Mouse (Mus musculus) midbrain, embryonic 16.5 days (tissue): ENCODE data around the gene Polr3b. TPM values are rescaled to one million over a fixed set of nuclear protein-coding genes. Genes with fewer than 3 reads are reported as not detected.

ENCODE experiments used
- ATAC-seq: fragments of 200-750 bp; cut with Nextera tagmentation; 2 replicates; pipeline ENCODE4 v1.8.0; 2017; ENCODE audit warnings: moderate TSS enrichment
- H3K27ac ChIP-seq: fragments of 300-500 bp; sonication (generic); 2 replicates; pipeline ENCODE4 v1.5.1; 2014; ENCODE audit warnings: mild to moderate bottlenecking, low read length, mixed read lengths
- H3K27me3 ChIP-seq: fragments of 300-500 bp; sonication (generic); 2 replicates; pipeline ENCODE4 v1.6.1; 2014; ENCODE audit warnings: low read depth, low read length, mixed read lengths; ENCODE audit not compliant: control insufficient read depth, insufficient read depth
- H3K36me3 ChIP-seq: fragments of 300-500 bp; sonication (generic); 2 replicates; pipeline ENCODE4 v1.6.1; 2014; ENCODE audit warnings: mild to moderate bottlenecking, low read length, moderate library complexity, mixed read lengths; ENCODE audit not compliant: control insufficient read depth, insufficient read depth
- H3K4me1 ChIP-seq: fragments of 300-500 bp; sonication (generic); 2 replicates; pipeline ENCODE4 v1.6.1; 2014; ENCODE audit warnings: mild to moderate bottlenecking, low read length, mixed read lengths; ENCODE audit not compliant: control insufficient read depth, insufficient read depth
- H3K4me2 ChIP-seq: fragments of 300-500 bp; sonication (generic); 2 replicates; pipeline ENCODE4 v1.6.1; 2014; ENCODE audit warnings: mild to moderate bottlenecking, low read length, mixed read lengths
- H3K4me3 ChIP-seq: fragments of 300-500 bp; sonication (generic); 2 replicates; pipeline ENCODE4 v1.5.1; 2014; ENCODE audit warnings: low read depth, mild to moderate bottlenecking, low read length, moderate library complexity, mixed read lengths
- H3K9ac ChIP-seq: fragments of 300-500 bp; sonication (generic); 2 replicates; pipeline ENCODE4 v1.6.1; 2014; ENCODE audit warnings: low read depth, low read length, mixed read lengths
- H3K9me3 ChIP-seq: fragments of 300-500 bp; sonication (generic); replicated peaks from 2 replicates; pipeline ENCODE4 v1.6.1; 2014; ENCODE audit warnings: mild to moderate bottlenecking, low read length, mixed read lengths; ENCODE audit not compliant: control insufficient read depth, poor library complexity, severe bottlenecking
- WGBS: fragments of 180-500 bp; shearing (Covaris S2); extraction: QIAGEN DNeasy Blood & Tissue Kit; methylation state at CpG from one replicate; pipeline ENCODE4 v1.1.7; 2014; 5-methylcytosine and 5-hydroxymethylcytosine counted together
- polyA plus RNA-seq: library from polyadenylated mRNA; unstranded; fragments of >200 nt; fragmentation: Nextera tagmentation; extraction: Ambion mirVana; gene quantifications from 2 replicates; pipeline ENCODE4 v1.2.1, GENCODE M21; 2015

The Polr3b gene
- polyA plus RNA-seq, 1 experiment from 2014 or later, result 13.9 TPM

DNA sequence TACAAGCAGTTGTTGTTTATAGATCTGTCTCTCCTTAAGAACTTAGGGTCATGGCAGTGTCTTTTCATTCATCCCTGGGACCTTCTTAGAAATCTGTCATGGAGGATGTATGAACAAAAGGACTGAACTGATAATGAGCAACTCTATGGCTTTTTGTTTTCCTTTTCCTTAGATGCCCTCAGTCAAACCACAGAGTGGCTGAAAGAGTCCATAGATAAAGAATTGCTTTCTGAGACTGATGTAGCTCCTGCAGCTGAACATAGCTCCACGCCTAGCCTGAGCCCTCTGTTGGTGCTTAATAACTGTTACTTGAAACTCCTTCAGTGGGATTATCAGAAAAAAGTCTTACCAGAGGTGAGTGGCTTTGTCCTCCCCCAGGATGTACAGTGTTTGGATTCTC, 17.8 kb upstream of the Polr3b start:
- WGBS, result 51% methylated on average over 1 of the region's 1 CpGs
- H3K4me1 ChIP-seq, result no peaks in the 10 kb centered on the region
- peaks cover 4% of the 10 kb centered on the region; the same call in 1 of the 2 replicates for H3K36me3 ChIP-seq
- no peak for ATAC-seq
- H3K9ac ChIP-seq, result no peak overlapping the region
- H3K27me3 ChIP-seq, result no peaks in the 10 kb centered on the region
- no peak overlapping the region for H3K27ac ChIP-seq
- H3K4me2 ChIP-seq, result no peak overlapping the region
- no peaks in the 10 kb centered on the region for H3K9me3 ChIP-seq
- no peak overlapping the region for H3K4me3 ChIP-seq

DNA sequence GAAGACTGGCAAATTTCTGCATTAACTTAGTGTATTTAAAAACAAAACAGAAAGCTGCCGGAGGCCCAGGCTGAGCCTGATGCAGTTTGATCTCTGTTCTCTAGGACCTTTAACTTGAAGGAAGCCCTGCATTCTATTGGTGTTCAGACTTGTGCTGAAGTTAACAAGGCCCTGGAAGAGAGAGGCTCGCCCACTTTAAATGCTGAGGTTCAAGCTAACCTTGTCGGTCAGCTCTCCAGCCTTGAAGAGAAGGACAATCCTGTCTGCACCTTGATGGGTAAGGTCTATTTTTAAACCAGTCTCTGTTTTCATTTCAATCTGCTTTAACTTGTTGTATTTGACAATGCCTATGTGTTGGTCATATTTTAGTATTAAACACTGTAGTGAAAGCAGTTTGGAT, 13.7 kb upstream of the Polr3b start:
- WGBS, result 92% methylated on average over 3 of the region's 3 CpGs
- no peaks in the 10 kb centered on the region for H3K27me3 ChIP-seq
- H3K4me2 ChIP-seq, result no peak overlapping the region
- H3K9me3 ChIP-seq, result no peaks in the 10 kb centered on the region
- H3K4me1 ChIP-seq, result no peaks in the 10 kb centered on the region
- no peak overlapping the region for H3K9ac ChIP-seq
- H3K4me3 ChIP-seq, result no peak overlapping the region
- no peak overlapping the region for H3K27ac ChIP-seq
- H3K36me3 ChIP-seq, result peaks cover 4% of the 10 kb centered on the region; the same call in 1 of the 2 replicates
- ATAC-seq, result no peak

DNA sequence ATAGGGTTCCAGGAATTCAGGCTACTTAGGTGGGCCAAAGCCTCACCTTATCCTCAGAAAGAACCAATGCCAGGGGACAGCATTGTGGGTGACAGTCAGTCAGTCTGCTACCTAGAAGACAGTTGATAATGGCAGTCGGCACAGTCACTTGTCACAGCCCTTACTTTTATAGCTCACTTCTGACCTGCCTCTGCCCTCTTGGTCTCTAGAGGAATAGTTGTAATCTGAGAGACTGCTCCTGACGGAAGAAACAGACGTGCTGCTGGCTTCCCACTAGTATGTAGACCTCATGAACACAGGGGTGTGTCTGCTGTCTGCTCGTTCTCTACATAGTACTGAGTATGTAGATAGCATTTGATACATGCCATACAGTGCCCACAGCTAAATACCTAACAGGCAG, 11.8 kb upstream of the Polr3b start:
- Histone ChIP-seq H3K36me3 (peaks cover 4% of the 10 kb centered on the region; the same call in 1 of the 2 replicates), H3K4me1 (no peaks in the 10 kb centered on the region), H3K27ac (no peak overlapping the region), H3K9ac (no peak overlapping the region), H3K4me2 (no peak overlapping the region), H3K4me3 (no peak overlapping the region), H3K9me3 (no peaks in the 10 kb centered on the region), H3K27me3 (no peaks in the 10 kb centered on the region)
- no peak for ATAC-seq
- 86% methylated on average over 4 of the region's 4 CpGs for WGBS

DNA sequence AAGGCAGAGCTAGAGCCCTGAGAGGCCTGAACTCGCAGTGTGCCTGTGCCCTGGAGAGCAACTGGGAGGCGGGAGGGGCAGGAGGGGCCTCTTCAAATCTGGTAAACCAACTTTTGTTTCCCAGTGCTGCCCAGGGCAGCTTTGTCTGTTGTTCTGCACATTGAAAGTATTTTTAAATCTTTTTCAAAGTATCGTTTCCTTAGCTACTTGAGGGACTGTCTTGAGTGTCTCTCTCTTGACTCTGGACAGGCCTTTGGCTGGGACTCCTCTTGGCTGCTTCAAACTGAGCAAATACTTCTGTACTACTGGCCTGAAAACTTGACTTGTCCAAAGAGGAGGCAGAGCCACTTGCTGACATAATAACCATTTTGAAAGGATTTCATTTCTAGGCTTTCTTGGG, 11.3 kb upstream of the Polr3b start:
- Histone ChIP-seq H3K9me3 (no peaks in the 10 kb centered on the region), H3K27ac (no peak overlapping the region), H3K9ac (no peak overlapping the region), H3K4me2 (no peak overlapping the region), H3K4me1 (no peaks in the 10 kb centered on the region), H3K36me3 (peaks cover 4% of the 10 kb centered on the region; the same call in 1 of the 2 replicates), H3K4me3 (no peak overlapping the region), H3K27me3 (no peaks in the 10 kb centered on the region)
- ATAC-seq, result no peak
- 72% methylated on average over 3 of the region's 3 CpGs for WGBS

DNA sequence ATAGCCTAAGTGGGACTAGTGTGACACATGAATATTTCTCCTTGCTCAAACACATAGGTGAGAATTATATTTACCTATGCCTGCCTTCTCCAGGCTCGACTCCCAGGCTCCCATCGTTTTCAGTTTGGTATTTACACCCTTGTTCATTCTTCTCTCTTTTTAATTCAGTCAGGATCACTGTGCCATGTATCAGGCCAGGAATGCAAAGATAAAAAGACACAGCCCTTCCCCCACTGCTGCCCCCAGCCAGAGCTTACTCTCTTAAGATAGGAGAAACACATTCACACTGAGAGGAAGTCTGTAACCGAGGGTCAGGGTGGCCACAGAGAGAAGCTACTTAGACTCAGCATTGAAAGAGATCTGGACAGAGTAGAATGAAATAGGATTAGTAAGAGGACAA, 10.4 kb upstream of the Polr3b start:
- Histone ChIP-seq H3K27me3 (no peaks in the 10 kb centered on the region), H3K4me1 (no peaks in the 10 kb centered on the region), H3K4me2 (no peak overlapping the region), H3K4me3 (no peak overlapping the region), H3K9ac (no peak overlapping the region), H3K36me3 (no peaks in the 10 kb centered on the region), H3K27ac (no peak overlapping the region), H3K9me3 (no peaks in the 10 kb centered on the region)
- 22% methylated on average over 3 of the region's 3 CpGs for WGBS
- no peak for ATAC-seq

DNA sequence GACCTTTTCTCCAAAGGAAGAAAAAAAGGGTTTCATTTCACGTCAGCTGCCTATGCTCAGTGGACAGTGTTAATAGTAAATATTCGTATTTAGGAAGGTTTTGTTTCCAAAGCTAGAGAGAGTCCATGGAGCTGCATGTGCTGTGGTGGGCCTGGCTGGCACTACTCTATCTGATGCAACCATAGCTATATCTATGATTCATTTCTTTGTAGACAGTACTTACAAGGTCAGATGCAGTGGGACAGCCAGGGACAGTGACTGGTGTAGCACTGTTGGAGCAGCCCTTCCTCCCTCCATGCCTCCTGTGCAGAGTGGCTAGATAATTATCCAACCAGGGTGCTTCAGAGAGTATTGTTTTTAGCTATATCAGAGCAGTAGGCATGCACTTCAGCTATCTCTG, 9.8 kb upstream of the Polr3b start:
- 65% methylated on average over 2 of the region's 2 CpGs for WGBS
- no peak for ATAC-seq
- Histone ChIP-seq H3K4me3 (no peak overlapping the region), H3K4me2 (no peak overlapping the region), H3K9me3 (no peaks in the 10 kb centered on the region), H3K9ac (no peak overlapping the region), H3K27ac (no peak overlapping the region), H3K4me1 (no peaks in the 10 kb centered on the region), H3K36me3 (no peaks in the 10 kb centered on the region), H3K27me3 (no peaks in the 10 kb centered on the region)

DNA sequence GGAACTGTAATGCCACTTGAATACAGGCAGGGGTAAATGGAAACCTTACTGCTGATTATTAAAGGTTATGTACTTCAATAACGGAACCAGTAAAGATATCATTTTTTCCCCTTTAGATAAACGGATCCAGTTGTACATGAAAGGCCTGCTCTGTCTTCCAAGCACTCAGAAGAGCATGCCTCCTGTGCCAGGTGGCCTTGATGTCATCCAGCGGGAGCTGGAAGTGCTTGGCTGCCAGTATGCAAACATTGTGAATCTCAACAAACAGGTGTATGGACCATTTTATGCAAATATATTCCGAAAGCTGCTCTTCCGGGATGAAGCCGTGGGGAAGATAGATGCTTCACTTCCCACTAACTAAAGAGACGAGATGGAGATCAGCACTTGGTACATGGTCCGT, 8.7 kb upstream of the Polr3b start:
- ATAC-seq, result no peak
- Histone ChIP-seq H3K4me3 (no peak overlapping the region), H3K27ac (no peak overlapping the region), H3K4me2 (no peak overlapping the region), H3K9ac (no peak overlapping the region), H3K36me3 (no peaks in the 10 kb centered on the region), H3K27me3 (no peaks in the 10 kb centered on the region), H3K9me3 (no peaks in the 10 kb centered on the region), H3K4me1 (no peaks in the 10 kb centered on the region)
- WGBS, result 78% methylated on average over 8 of the region's 8 CpGs

DNA sequence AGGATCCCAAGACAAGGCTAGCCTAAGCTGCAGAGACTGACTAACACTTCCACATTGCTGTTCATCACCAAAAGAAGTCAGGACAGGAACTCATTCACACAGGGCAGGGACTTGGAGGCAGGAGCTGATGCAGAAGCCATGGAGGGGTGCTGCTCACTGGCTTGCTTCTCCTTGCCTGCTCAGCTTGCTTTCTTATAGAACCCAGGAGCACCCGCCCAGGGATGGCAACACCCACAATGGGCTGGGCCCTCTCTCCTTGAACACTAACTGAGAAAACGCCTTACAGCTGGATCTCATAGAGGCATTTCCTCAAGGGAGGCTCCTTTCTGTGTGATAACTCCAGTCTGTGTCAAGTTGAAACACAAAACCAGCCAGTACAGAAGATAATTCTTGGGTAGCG, 7.0 kb upstream of the Polr3b start:
- Histone ChIP-seq H3K9me3 (no peaks in the 10 kb centered on the region), H3K4me3 (no peak overlapping the region), H3K4me2 (no peak overlapping the region), H3K9ac (no peak overlapping the region), H3K27me3 (no peaks in the 10 kb centered on the region), H3K27ac (no peak overlapping the region), H3K36me3 (no peaks in the 10 kb centered on the region), H3K4me1 (no peaks in the 10 kb centered on the region)
- ATAC-seq, result no peak
- 85% methylated on average over 3 of the region's 3 CpGs for WGBS

DNA sequence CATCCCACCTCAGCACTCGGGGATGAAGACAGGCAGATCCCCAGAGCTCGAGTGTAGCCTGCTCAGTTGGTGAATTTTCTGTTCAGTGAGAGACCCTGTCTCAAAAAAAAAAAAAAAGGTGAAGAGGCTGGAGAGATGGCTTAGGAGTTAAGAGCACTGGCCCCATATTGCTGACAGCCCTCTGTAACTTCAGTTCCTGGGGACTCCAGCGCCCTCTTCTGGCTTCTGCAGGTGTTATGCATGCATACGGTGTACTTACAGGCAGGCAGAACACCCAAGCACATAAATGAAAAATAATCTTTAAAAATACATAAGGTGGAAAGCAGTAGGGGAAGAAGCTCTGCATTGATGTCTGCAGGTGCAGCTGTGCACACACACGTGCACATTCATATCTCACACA, 9.1 kb downstream of the Polr3b start:
- H3K9ac ChIP-seq, result no peak overlapping the region
- H3K4me1 ChIP-seq, result no peaks in the 10 kb centered on the region
- no peak overlapping the region for H3K4me3 ChIP-seq
- no peak overlapping the region for H3K27ac ChIP-seq
- H3K36me3 ChIP-seq, result peaks cover 18% of the 10 kb centered on the region
- H3K27me3 ChIP-seq, result no peaks in the 10 kb centered on the region
- no peak for ATAC-seq
- H3K4me2 ChIP-seq, result no peak overlapping the region
- no peaks in the 10 kb centered on the region for H3K9me3 ChIP-seq
- 61% methylated on average over 5 of the region's 5 CpGs for WGBS

DNA sequence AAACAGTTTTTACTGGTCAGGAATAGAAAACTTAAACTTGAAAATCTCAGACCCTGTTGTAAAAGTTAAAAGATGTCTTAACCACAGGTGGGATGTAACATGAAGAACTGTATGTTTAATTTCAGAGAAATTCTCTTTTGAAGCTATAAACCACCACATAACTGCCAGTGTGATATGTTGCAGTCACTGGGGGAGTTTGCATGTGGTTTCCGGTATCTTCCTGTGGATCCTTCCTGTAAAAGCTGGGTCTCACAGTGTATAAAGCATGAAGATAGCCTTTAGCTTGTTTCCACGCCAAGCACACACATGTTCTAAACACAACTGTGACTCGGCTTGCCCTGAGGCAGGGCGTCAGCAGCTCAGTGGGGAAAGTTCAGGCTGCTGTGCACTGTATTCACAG, 9.9 kb downstream of the Polr3b start:
- H3K27me3 ChIP-seq, result no peaks in the 10 kb centered on the region
- no peak overlapping the region for H3K9ac ChIP-seq
- peaks cover 18% of the 10 kb centered on the region for H3K36me3 ChIP-seq
- no peak overlapping the region for H3K27ac ChIP-seq
- H3K4me1 ChIP-seq, result no peaks in the 10 kb centered on the region
- no peak for ATAC-seq
- H3K9me3 ChIP-seq, result no peaks in the 10 kb centered on the region
- WGBS, result 83% methylated on average over 4 of the region's 4 CpGs
- H3K4me3 ChIP-seq, result no peak overlapping the region
- H3K4me2 ChIP-seq, result no peak overlapping the region
